Mouse (Mus musculus) testis, adult 2 months (tissue): ENCODE measurements around the gene Kcnk6.

Experiments used
- CTCF ChIP-seq: fragments of 200-500 bp; IDR thresholded peaks from 2 replicates; pipeline ENCODE4 v1.5.1; 2012; ENCODE audit warnings: low read depth, mild to moderate bottlenecking, inconsistent platforms, low read length, moderate library complexity; ENCODE audit not compliant: control insufficient read depth, insufficient read depth, insufficient replicate concordance
- POLR2A ChIP-seq: fragments of 200-500 bp; IDR thresholded peaks from 2 replicates; pipeline ENCODE4 v1.6.1; 2012; ENCODE audit warnings: low read depth, mild to moderate bottlenecking, inconsistent platforms, low read length, moderate library complexity; ENCODE audit not compliant: control insufficient read depth

DNA sequence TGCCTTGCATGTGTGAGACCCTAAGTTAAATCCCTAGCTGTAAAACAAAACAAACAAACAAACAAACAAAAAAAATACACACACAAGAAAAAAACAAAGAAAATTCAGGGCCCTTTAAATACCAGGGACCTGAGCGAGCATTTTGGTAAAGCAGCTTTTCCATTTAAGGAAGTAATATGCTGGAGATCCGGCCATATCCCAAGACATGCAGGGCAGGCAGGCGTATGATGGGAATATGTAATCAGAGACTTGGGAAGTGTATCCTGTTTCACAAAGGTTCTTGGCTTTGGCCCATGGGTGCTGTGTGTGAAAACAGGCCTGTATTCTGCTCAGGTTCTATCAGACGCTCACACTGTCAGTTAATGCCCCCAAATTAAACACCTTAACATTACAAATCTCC, 45.2 kb upstream of the Kcnk6 start:
- no peak for TF ChIP-seq POLR2A
- TF ChIP-seq CTCF: no peak
